Mouse (Mus musculus) CD8-positive naive resting alpha-beta T cell, adult 2 months (primary cell): ENCODE measurements around the gene Megf6.

ENCODE experiments used
- DNase-seq, 2 experiments: peaks; one replicate each; pipeline ENCODE4 v3.0.0; 2022; ENCODE audit warnings: low read depth in 2 of 2, low spot score in 2 of 2

Megf6 gene

DNA sequence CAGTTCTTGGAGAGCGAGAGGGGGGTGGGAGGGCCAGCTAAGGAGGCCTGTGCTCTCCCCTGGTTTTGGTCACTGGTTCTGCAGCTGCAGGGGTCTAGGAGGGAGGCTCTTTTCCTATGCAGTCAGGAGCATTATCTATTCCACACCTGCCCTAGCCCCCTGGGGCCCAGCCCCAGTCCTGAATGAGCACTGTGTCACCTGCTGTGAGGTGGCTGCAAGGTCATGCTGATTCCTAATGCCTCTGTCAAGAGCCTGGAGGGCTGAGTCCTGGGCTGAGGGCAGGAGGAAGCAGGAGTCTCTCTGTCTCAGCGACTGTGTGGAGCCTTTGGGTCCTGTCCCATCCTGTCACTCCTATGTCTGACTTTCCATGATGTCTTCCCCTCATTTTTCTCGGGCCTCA, 39.3 kb downstream of the Megf6 start:
- no peak for DNase-seq

DNA sequence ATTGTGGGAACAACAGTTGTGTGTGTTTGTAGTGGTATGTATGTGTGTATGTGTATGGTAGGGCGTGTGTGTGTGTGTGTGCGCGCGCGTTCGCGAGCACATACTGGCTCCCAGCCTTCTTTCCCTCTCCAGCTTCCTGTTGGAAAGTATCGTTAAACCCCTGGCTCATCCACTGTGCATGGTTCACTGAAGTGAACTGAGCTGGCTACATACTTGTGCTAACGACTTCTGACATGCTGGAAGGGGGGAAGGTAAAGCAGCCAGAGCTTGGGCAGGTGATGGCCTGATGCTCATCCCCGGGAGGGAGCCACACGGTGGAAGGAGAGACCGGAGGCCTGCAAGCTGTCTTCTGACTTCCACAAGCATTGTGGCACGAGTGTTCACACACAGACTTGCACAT, 40.9 kb downstream of the Megf6 start:
- no peak for DNase-seq

- no peak for DNase-seq
Measured at GRCm38 (mm10) chr4:154213586-154213985, 43.1 kb downstream of the Megf6 start.

- no peak for DNase-seq
Measured at GRCm38 (mm10) chr4:154214075-154214474, 43.5 kb downstream of the Megf6 start.

DNA sequence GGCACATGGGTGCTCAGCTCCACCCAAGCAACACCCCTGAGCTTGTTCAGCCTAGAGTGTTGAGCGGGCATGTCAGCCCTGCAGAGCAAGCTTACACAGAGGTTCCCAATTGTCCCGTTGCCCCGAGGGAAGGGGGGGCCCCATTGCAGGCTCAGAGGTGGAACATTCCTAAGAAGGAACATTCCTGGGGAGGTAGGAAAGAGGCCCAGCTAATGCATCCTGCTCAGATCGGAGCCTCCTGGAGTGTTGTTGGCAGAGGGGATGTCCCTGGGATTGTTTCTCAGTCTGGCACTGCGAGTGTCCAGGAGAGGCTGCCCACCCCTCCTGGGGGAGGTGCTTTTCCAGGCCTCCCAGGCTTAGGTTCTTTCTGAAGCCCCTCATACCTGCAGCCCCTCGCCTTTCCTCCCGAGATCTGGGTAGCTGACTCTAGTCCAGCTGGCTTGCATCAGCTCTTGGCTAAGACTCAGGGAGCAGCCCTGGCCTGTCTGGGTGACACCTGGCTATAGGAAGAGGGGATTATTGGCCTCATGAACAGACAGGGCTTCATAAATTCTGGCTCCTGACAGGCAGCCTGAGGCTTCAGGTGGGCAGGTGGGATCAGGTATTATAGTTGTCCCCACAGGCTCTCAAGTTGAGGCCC, 47.3 kb downstream of the Megf6 start:
- no peak for DNase-seq

DNA sequence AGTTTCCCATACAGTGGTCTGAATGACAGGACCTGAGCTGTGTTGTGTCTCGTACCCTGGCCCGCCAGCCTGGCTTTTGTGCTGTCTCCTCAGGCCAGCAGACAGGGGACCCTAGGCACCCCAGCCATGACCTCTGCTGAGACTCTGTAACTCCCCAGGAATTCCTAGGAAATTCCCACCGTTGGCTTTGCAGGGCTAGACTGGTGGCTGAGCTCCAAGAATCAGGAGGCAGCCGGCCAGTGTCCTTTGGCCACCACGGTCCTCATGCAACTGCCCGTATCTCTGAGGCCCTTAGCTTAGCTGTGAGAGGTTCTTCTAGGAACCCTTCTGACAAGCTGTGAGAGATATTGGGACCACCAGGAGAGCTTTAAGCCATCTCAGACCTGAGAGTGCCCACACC, 52.2 kb downstream of the Megf6 start:
- no peak for DNase-seq

GRCm38 (mm10) chr4:154224267-154224969, 53.9 kb downstream of the Megf6 start:
- DNase-seq = no peak

DNA sequence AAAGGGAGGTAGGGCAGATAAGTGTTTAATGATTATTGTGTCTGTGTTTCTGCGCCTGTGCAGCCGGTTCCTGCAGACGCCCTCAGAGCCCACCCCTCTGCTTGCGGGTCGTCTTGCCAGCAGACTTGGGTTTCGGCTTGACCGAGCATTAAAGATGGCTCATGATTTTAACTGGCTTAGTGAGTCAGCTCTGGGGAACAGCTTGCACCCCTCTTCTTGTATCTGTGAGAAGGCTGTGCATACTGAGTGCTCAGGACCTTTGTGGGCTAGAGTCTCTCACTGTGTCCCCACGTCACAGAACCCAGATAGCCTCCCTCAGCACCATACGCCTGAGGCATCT, 54.4 kb downstream of the Megf6 start:
- DNase-seq = no peak

DNA sequence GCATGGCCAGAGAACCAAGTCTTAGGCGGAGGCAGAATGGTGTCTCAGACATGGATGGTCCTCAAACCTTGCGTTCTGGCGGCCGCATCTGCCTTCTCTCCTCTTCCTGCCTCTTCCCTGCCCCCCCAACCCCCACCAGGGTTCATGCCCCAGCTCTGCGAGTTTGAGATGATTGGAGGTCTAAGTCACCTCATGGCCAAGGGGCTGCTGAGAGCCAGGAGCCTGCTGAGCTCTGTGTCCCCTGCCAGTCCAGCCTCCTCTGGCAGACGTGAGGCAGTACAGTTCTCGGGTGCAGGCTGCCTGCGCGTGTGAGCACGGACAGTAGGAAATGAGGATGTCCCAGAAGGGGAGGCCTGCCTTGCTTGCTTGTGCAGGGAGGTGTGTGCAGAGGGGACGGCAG, 56.1 kb downstream of the Megf6 start:
- no peak for DNase-seq

- DNase-seq = no peak
Measured at GRCm38 (mm10) chr4:154228336-154228735, 57.8 kb downstream of the Megf6 start.

DNA sequence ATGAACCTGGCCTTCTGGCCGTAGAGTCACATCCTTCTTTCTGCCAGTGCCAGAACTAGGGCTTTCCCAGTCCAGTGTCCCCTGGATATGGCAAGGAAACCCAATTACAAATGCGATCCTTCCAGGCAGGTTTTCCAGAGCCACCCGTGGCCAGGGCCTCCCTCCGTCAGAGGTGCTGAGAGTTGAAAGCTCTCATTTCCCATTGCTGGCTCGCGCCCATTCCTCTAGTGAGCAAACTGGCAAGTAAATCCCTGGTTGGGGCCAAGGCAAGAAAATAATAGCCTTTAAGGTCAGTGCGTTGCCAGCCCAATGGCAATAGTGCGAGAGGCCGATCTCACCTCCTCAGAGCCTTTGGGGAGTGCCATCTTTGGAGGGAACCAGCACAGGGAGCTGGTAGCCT, 59.0 kb downstream of the Megf6 start:
- DNase-seq = no peak

GRCm38 (mm10) chr4:154231380-154231779, 60.9 kb downstream of the Megf6 start:
- no peak for DNase-seq

DNA sequence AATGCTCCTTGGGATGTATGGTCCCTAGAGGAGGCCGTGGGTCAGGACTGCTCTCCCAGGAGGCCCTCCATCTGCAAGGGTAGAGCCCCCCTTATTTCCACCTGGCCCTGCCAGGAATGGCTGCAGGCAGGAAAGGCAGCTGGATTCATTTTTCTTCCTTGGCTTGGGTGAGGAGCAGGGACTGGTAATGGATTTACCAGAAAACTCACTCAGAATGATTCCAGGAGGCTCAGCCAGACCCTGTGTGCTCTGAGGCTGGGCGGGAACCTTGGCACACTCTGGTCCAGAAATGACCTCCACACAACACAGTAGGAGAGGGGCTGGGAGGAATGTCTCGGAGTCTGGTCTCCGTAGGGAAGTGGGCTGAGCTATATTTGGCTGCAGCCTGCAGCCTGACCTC, 61.8 kb downstream of the Megf6 start:
- no peak for DNase-seq

DNA sequence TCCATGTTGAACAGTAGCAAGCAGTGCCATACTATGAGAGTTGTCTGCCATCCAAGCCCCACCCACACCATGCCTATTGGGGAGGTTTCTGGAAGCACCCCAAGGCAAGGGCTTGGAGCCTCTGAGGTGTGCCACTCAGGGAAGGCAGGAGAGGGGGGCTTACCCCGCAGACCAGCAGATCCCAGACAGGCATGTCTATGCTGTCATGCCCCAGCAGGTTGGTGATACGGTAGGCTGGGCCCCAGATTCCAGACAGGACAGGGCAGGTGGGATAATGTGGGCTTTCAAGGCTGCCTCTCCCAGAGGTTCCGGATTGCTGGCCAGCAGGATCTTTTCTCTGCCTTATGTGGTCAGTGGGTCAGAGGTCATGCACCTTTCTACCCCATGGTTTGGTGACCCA, 65.5 kb downstream of the Megf6 start:
- no peak for DNase-seq

GRCm38 (mm10) chr4:154236893-154237292, 66.4 kb downstream of the Megf6 start:
- DNase-seq = no peak

DNA sequence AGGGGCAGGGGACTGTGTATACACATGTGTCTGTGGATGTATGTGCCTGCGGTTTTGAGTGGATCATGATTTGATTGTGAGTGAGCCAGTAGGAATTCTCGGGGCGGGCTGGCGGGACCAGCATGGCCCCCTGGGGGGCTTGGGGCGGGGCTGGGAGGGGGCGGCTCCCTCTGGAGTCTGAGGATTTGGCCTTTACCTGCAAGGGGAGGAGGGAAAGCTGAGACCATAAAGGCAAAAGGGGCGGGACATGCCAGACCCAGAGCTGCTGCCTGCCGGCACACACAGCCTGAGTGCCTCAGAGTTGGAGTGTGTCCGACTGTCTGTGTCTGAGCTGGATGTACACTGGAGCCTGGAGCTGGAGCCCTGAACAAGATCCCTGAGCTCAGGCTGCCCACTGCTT, 66.8 kb downstream of the Megf6 start:
- DNase-seq = no peak

GRCm38 (mm10) chr4:154239199-154239598, 68.7 kb downstream of the Megf6 start:
- no peak for DNase-seq

DNA sequence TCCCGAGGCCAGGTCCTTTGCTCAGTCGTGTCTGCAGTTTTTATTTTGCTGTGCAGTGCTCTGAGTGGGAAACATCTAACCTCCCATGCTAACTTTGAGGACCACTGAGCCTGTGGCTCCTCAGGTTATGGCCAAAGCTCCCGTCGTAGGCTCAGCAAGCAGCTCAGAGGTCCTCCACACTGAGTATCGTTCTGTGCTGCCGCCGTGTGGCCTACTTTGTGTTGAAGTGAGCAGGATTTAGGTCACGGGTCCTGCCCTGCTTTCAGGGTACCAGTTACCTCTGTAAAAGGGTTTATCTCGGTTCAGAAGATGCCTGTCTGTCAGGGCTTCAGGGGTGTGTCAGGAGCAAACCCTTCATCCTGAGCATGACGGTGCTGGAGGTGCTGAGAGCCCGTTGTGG, 70.1 kb downstream of the Megf6 start:
- no peak for DNase-seq

DNA sequence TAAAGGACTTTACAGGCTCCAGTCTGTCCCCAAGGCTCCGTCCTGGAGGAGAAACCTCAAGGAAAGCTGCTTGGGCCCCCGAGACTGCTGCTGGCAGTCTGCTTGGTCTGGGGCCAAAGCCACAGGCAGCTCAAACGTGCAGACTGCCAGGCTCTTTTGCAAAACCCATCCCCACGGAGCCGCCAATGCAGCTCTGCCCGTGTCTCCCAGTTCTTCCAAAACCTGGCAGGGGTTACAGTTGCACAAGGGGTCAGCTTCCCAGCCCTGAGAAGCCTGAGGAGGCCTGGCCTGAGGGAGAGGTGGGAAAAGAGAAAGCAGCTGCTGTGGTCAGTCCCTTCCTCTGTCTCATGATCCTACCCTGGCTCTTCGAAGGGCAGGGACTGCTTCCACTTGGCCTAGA, 74.8 kb downstream of the Megf6 start:
- no peak for DNase-seq

DNA sequence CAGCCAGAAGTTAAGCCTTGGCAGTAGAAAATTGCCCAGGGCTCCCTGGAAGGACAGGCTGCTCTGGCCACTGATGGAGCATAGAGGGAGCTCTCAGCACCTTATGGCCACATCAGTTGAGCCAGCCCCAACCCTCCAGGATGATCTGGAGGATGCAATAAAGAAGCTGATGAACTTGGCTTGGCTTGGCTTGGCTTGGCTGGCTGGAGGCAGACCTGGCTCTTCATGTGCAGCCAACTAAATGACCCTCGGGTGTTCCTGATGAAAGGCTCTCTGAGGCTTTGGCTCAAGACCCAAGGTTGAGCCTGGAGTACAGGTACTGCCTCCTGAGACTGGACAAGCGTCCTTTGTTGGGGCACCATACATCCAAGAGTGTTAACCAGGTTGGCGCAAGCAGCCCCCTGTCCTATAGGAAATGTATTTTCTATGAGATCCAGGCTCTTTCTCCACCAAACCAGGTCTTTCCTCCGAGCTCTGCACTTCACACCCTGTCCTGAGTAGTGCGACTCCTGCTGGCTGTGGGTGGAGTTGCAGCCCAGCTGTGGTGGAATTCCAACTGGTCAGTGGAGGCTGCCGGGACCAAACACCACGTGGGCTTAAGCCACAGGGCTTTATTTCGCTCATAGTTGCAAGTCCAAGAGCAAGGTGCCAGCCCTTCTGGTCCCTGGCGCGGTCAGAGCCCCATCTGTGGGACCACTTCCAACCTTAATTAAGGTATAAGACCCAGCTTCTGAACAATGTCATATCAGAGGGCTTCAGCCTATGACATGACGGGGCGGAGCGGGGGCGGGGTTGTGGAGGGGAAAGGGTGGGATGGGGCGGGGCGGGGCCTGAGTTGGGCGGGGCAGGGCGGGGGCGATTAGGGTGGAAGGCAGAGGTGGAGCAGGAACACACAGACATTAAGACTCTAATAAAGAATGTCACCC, 75.8 kb downstream of the Megf6 start:
- DNase-seq = peak; percentile 28 to 31

DNA sequence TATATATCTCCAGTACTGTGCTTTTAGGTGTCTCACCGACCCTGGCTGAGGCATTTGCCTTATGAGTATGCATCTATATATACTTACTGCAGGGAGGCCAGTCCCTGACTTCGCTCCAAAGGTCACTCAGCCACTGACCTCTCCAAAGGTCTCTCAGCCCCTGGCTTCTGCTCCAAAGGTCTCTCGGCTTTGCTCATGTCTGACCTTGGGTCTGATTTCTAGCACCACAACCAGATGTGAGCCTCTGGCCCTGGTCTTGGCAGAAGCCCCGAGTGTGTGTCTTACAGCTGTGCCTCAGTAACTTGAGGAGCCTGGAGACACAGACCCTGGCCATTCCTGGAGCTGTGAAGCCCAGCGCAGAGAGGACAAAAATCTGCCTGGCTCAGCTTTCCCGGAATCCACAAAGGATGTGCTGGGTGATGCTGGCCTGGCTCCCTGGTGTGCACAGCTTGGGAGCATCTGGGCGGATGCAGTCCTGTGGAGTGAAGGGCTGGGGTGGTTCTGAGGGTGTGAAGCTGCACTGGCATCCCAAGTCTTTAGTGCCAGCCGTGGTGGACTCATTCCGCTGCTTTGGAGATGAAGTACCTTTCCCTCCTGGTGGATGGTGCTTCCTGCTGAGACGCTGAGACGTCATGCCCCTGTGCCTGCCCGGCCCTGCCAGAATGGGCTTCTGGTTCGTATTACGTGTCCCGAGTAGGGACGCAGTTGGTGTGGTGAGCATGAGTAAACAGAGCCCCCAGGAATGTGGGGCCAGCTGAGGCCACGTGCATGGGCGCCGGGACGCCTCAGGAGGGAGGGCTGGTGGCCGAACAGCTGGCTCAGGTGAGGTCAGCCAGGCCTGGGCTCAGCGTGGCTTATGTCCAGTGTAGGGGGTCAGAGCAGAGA, 76.9 kb downstream of the Megf6 start:
- no peak for DNase-seq
